Comparison of ENCODE assay signal across 16 mouse cellular contexts in genomic region chr4:130161349-130161748, GRCm38 (mm10). TPM values are rescaled to one million over a fixed set of nuclear protein-coding genes. Genes with fewer than 3 reads are reported as not detected.
"Had no signal": no experiment of that assay in that cellular context is flagged by ENCODE, and none has a peak within 500 bp of the region (broad histone marks: within the 10 kb centered on the region; RNA-seq: fewer than 3 reads in every experiment).

No protein-coding gene starts in this region.

- H3K4me3 ChIP-seq: limb, embryonic 13.5 days; midbrain, embryonic 12.5 days; myocyte; neural tube, embryonic 15.5 days had no signal

- H3K27ac ChIP-seq: kidney, postnatal 0 days; limb, embryonic 13.5 days; liver, embryonic 14.5 days; midbrain, embryonic 12.5 days; neural tube, embryonic 15.5 days had no signal

- H3K4me2 ChIP-seq: limb, embryonic 13.5 days; midbrain, embryonic 12.5 days; neural tube, embryonic 15.5 days had no signal

- H3K9ac ChIP-seq: limb, embryonic 13.5 days; liver, embryonic 14.5 days; midbrain, embryonic 12.5 days; neural tube, embryonic 15.5 days had no signal

- H3K36me3 ChIP-seq: limb, embryonic 13.5 days; midbrain, embryonic 12.5 days; neural tube, embryonic 15.5 days had no signal

- H3K9me3 ChIP-seq: limb, embryonic 13.5 days; neural tube, embryonic 15.5 days had no signal

- DNase-seq: kidney, postnatal 36 days; layer of hippocampus, adult 9-11 months; layer of hippocampus, postnatal 36 days; lung, adult 18-20 months; right cerebral cortex, adult 18-20 months; right cerebral cortex, postnatal 25 days; thymus, adult 18-20 months; thymus, postnatal 14 days had no signal

RNA-seq across cellular contexts. Expression of gene Hcrtr1, which starts 22.2 kb away (rescaled TPM):
- total RNA-seq: liver, adult 2 months; megakaryocyte-erythroid progenitor cell, adult 5-6 weeks had no signal
- polyA plus RNA-seq: limb, embryonic 13.5 days; liver, embryonic 14.5 days; myocyte had no signal
